Mouse (Mus musculus) MEL (cell line): Measurements from ENCODE around the gene Trio. TPM values are rescaled to one million over a fixed set of nuclear protein-coding genes. Genes with fewer than 3 reads are reported as not detected.

Source experiments
- DNase-seq: peaks from one replicate; pipeline ENCODE4 v3.0.0; 2011; ENCODE audit warnings: low read depth, low spot score
- H3K27ac ChIP-seq: 2 replicates; pipeline ENCODE4 v1.5.1; 2012; ENCODE audit warnings: low read depth, mild to moderate bottlenecking, control low read depth, low read length, moderate library complexity; ENCODE audit not compliant: control insufficient read depth
- H3K27me3 ChIP-seq, 2 experiments: fragments of 150-350 bp in 1 of 2; sonication (generic) in 1 of 2; 2 replicates each; pipeline ENCODE4 v1.6.1; 2012; ENCODE audit warnings: low read length in 2 of 2, mild to moderate bottlenecking in 2 of 2, improper control_type of control experiment in 1 of 2, moderate library complexity in 1 of 2; ENCODE audit not compliant: insufficient read depth in 2 of 2, control insufficient read depth in 1 of 2
- H3K36me3 ChIP-seq, 2 experiments: 2 replicates each; pipeline ENCODE4 v1.6.1; 2012 to 2014; ENCODE audit warnings: low read length in 2 of 2, improper control_type of control experiment in 1 of 2, inconsistent platforms in 1 of 2, mild to moderate bottlenecking in 1 of 2; ENCODE audit not compliant: insufficient read depth in 2 of 2, control insufficient read depth in 1 of 2
- H3K4me1 ChIP-seq, 2 experiments: fragments of 150-350 bp in 1 of 2; sonication (generic) in 1 of 2; 2 replicates each; pipeline ENCODE4 v1.6.1; 2012; ENCODE audit warnings: low read length in 2 of 2, improper control_type of control experiment in 1 of 2, mild to moderate bottlenecking in 1 of 2; ENCODE audit not compliant: insufficient read depth in 2 of 2, control insufficient read depth in 1 of 2
- H3K4me3 ChIP-seq, 2 experiments: fragments of 150-350 bp in 1 of 2; sonication (generic) in 1 of 2; 2 replicates each; pipeline ENCODE4 v1.5.1; 2012; ENCODE audit warnings: low read depth in 2 of 2, low read length in 2 of 2, mild to moderate bottlenecking in 2 of 2, moderate library complexity in 2 of 2, control low read depth in 1 of 2, improper control_type of control experiment in 1 of 2; ENCODE audit not compliant: control insufficient read depth in 1 of 2, insufficient read depth in 1 of 2
- H3K79me2 ChIP-seq: 2 replicates; pipeline ENCODE4 v1.6.1; 2012; ENCODE audit warnings: mild to moderate bottlenecking, low read length, moderate library complexity; ENCODE audit not compliant: control insufficient read depth, poor library complexity, insufficient read depth
- H3K9ac ChIP-seq: 2 replicates; pipeline ENCODE4 v1.6.1; 2012; ENCODE audit warnings: low read depth, mild to moderate bottlenecking, control low read depth, low read length, moderate library complexity; ENCODE audit not compliant: control insufficient read depth, poor library complexity, severe bottlenecking
- H3K9me3 ChIP-seq: fragments of 150-350 bp; sonication (generic); replicated peaks from 2 replicates; pipeline ENCODE4 v1.6.1; 2012; ENCODE audit warnings: mild to moderate bottlenecking, low read length, improper control_type of control experiment, moderate library complexity; ENCODE audit not compliant: insufficient read depth
- BHLHE40 ChIP-seq: IDR thresholded peaks from 2 replicates; pipeline ENCODE4 v1.6.1; 2012; ENCODE audit warnings: low read depth, mild to moderate bottlenecking, inconsistent platforms, low read length, improper control_type of control experiment, borderline replicate concordance
- CTCF ChIP-seq, 3 experiments: IDR thresholded peaks in 2 of 3; conservative IDR thresholded peaks in 1 of 3; 2 replicates each; pipeline ENCODE4 v1.5.1; 2011 to 2012; ENCODE audit warnings: low read length in 3 of 3, low read depth in 2 of 3, mild to moderate bottlenecking in 2 of 3, improper control_type of control experiment in 1 of 3, inconsistent platforms in 1 of 3, mixed read lengths in 1 of 3, moderate library complexity in 1 of 3; ENCODE audit not compliant: control insufficient read depth in 1 of 3, insufficient read depth in 1 of 3, poor library complexity in 1 of 3, severe bottlenecking in 1 of 3
- E2F4 ChIP-seq: IDR thresholded peaks from 2 replicates; pipeline ENCODE4 v1.6.1; 2011; ENCODE audit warnings: low read depth, low read length, improper control_type of control experiment, borderline replicate concordance
- ELF1 ChIP-seq: IDR thresholded peaks from 2 replicates; pipeline ENCODE4 v1.6.1; 2014; ENCODE audit warnings: low read depth, mild to moderate bottlenecking, inconsistent platforms, low read length, improper control_type of control experiment, moderate library complexity
- EP300 ChIP-seq, 2 experiments: IDR thresholded peaks; 2 replicates each; pipeline ENCODE4 v1.6.1; 2011; ENCODE audit warnings: improper control_type of control experiment in 2 of 2, low read length in 2 of 2, low read depth in 1 of 2, mild to moderate bottlenecking in 1 of 2
- GABPA ChIP-seq: IDR thresholded peaks from 2 replicates; pipeline ENCODE4 v1.6.1; 2012; ENCODE audit warnings: low read depth, mild to moderate bottlenecking, inconsistent platforms, low read length, improper control_type of control experiment, moderate library complexity
- HCFC1 ChIP-seq: IDR thresholded peaks from 2 replicates; pipeline ENCODE4 v1.6.1; 2012; ENCODE audit warnings: low read depth, mild to moderate bottlenecking, inconsistent platforms, low read length, improper control_type of control experiment, moderate library complexity
- JUND ChIP-seq: IDR thresholded peaks from 2 replicates; pipeline ENCODE4 v1.6.1; 2011; ENCODE audit warnings: low read depth, mild to moderate bottlenecking, improper control_type of control experiment, low read length
- KAT2A ChIP-seq: conservative IDR thresholded peaks from 2 replicates; pipeline ENCODE4 v1.6.1; 2012; ENCODE audit warnings: low read depth, low read length, improper control_type of control experiment, inconsistent platforms
- MEF2A ChIP-seq: IDR thresholded peaks from 2 replicates; pipeline ENCODE4 v1.6.1; 2014; ENCODE audit warnings: low read depth, mild to moderate bottlenecking, inconsistent platforms, low read length, improper control_type of control experiment; ENCODE audit not compliant: poor library complexity, insufficient replicate concordance, severe bottlenecking; ENCODE audit errors: extremely low read depth
- MYC ChIP-seq: IDR thresholded peaks from 2 replicates; pipeline ENCODE4 v1.6.1; 2011; ENCODE audit warnings: low read depth, mild to moderate bottlenecking, low read length, improper control_type of control experiment, moderate library complexity
- POLR2AphosphoS2 ChIP-seq: IDR thresholded peaks from 2 replicates; pipeline ENCODE4 v1.6.1; 2011; ENCODE audit warnings: low read length, improper control_type of control experiment
- RAD21 ChIP-seq: IDR thresholded peaks from 2 replicates; pipeline ENCODE4 v1.6.1; 2011; ENCODE audit warnings: mild to moderate bottlenecking, low read depth, low read length, improper control_type of control experiment
- SIN3A ChIP-seq: IDR thresholded peaks from 2 replicates; pipeline ENCODE4 v1.6.1; 2012; ENCODE audit warnings: low read length, improper control_type of control experiment, inconsistent platforms
- SMC3 ChIP-seq: IDR thresholded peaks from 2 replicates; pipeline ENCODE4 v1.6.1; 2011; ENCODE audit warnings: low read depth, low read length, improper control_type of control experiment
- TBP ChIP-seq: IDR thresholded peaks from 2 replicates; pipeline ENCODE4 v1.8.0; 2011; ENCODE audit warnings: low read depth, low read length, improper control_type of control experiment
- TCF12 ChIP-seq: IDR thresholded peaks from 2 replicates; pipeline ENCODE4 v1.6.1; 2014; ENCODE audit warnings: low read depth, mild to moderate bottlenecking, inconsistent platforms, low read length, improper control_type of control experiment, moderate library complexity
- ZC3H11A ChIP-seq: IDR thresholded peaks from 2 replicates; pipeline ENCODE4 v1.6.1; 2012; ENCODE audit warnings: low read depth, mild to moderate bottlenecking, inconsistent platforms, low read length, improper control_type of control experiment
- ZMIZ1 ChIP-seq: IDR thresholded peaks from 2 replicates; pipeline ENCODE4 v1.6.1; 2012; ENCODE audit warnings: low read depth, mild to moderate bottlenecking, inconsistent platforms, low read length, improper control_type of control experiment, moderate library complexity
- polyA plus RNA-seq, 2 experiments: library from polyadenylated mRNA; stranded (reverse) in 1 of 2; unstranded in 1 of 2; fragments of >175 nt in 1 of 2; fragments of >200 nt in 1 of 2; gene quantifications; 2 replicates each; pipeline versions ENCODE4 v1.2.1 to v1.2.4; 2012; ENCODE audit warnings: low replicate concordance in 2 of 2, low read depth in 1 of 2; ENCODE audit not compliant: insufficient read length in 2 of 2, insufficient read depth in 1 of 2, missing spikeins in 1 of 2
- total RNA-seq: library from RNA; depleted of rRNA; stranded (reverse); fragments of 300-350 nt; gene quantifications from 2 replicates; pipeline ENCODE4 v1.2.3, GENCODE M21; 2012

The Trio gene
- total and polyA plus RNA-seq, 3 experiments = 0.91 to 1.1 TPM; not detected in 1

- Histone ChIP-seq H3K79me2 (no peaks in the 10 kb centered on the region), H3K36me3 (no peaks in the 10 kb centered on the region), H3K4me3 (no peak overlapping the region), H3K4me1 (no peaks in the 10 kb centered on the region), H3K9me3 (no peaks in the 10 kb centered on the region), H3K9ac (no peak overlapping the region), H3K27me3 (no peaks in the 10 kb centered on the region), H3K27ac (no peak overlapping the region)
- DNase-seq = no peak
- no peak for TF ChIP-seq TCF12
- no peak for TF ChIP-seq GABPA
- no peak for TF ChIP-seq E2F4
- TF ChIP-seq ZC3H11A = no peak
- TF ChIP-seq SMC3 = no peak
- no peak for TF ChIP-seq MYC
- no peak for TF ChIP-seq HCFC1
- TF ChIP-seq SIN3A = no peak
- TF ChIP-seq ZMIZ1 = no peak
Observed at GRCm38 (mm10) chr15:27892029-27892428, 133.6 kb downstream of the Trio start.

GRCm38 (mm10) chr15:27890666-27891065 is 135.0 kb downstream of the Trio start:
- Histone ChIP-seq H3K36me3 (no peaks in the 10 kb centered on the region), H3K4me1 (no peaks in the 10 kb centered on the region), H3K79me2 (no peaks in the 10 kb centered on the region), H3K4me3 (no peak overlapping the region), H3K9me3 (no peaks in the 10 kb centered on the region), H3K9ac (no peak overlapping the region), H3K27ac (no peak overlapping the region), H3K27me3 (no peaks in the 10 kb centered on the region)
- no peak for DNase-seq
- TF ChIP-seq ZC3H11A = no peak
- TF ChIP-seq HCFC1 = no peak
- TF ChIP-seq KAT2A = no peak
- TF ChIP-seq RAD21 = no peak
- TF ChIP-seq EP300 (IDR thresholded peaks at IDR 0.05; ENCODE audit: low read depth in 1 of 2, low read length in 2 of 2) = no peak
- TF ChIP-seq JUND = no peak
- no peak for TF ChIP-seq POLR2AphosphoS2
- no peak for TF ChIP-seq ELF1
- TF ChIP-seq MEF2A = no peak
- no peak for TF ChIP-seq SIN3A
- TF ChIP-seq MYC = no peak
- no peak for TF ChIP-seq CTCF (IDR thresholded peaks at IDR 0.05 in 2 of 3, conservative IDR thresholded peaks at IDR 0.05 in 1 of 3; ENCODE audit: control insufficient read depth in 1 of 3, insufficient read depth in 1 of 3, low read depth in 2 of 3, low read length in 3 of 3, poor library complexity in 1 of 3, severe bottlenecking in 1 of 3)
- no peak for TF ChIP-seq BHLHE40
- TF ChIP-seq TBP = no peak
